Comparison of ENCODE assay signal across 8 mouse cellular contexts in the genomic region with DNA sequence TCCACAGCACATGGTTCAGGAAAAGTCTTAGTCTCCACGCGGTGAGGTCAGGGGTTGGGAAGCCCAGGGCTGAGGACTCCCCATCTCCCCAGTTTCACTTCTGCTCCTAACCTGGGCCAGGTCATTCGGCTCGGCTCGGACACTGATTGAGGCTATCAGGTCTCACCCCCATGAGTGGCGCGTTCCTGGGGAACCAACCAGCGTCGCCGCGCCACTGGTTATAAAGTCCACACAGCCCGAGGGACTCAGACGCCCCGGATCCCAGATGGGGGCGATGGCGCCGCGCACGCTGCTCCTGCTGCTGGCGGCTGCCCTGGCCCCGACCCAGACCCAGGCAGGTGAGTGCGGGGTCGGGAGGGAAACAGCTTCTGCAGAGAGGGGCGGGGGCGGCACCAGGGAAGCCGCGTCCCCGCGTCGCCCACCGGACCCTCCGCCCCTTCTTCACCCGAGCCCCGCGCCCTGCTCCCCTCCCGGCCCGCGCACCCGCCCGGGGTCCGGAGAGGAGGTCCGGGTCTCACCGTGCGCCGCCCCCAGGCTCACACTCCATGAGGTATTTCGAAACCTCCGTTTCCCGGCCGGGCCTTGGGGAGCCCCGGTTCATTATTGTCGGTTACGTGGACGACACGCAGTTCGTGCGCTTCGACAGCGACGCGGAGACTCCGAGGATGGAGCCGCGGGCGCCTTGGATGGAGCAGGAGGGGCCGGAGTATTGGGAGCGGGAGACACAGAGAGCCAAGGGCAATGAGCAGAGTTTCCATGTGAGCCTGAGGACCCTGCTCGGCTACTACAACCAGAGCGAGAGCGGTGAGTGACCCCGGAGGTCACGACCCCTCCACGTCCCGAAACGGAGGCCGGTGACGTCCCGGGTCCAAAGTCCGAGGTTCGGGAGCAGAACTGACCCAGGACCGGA. TPM values are rescaled to one million over a fixed set of nuclear protein-coding genes. Genes with fewer than 3 reads are reported as not detected.
DNase-seq lines count a peak whose midpoint lies in the region; ATAC-seq and TF ChIP-seq lines count a peak whose summit lies in the region.

A gene (plus strand): TSS at position 248 of the 910 bp plus-strand sequence.

- no peak within 1 kb of the TSS for H3K9ac ChIP-seq in lung, postnatal 0 days (replicated peaks; ENCODE audit: low read depth)

- H3K4me2 ChIP-seq in lung, postnatal 0 days (replicated peaks; ENCODE audit: low read depth, low read length): peak within 1 kb of the TSS; percentile 74

- no peak for DNase-seq in lung, postnatal 0 days (ENCODE audit: low spot score)
- no peak for DNase-seq in lung, postnatal 10 days
- DNase-seq in kidney, adult 18-20 months: peak; percentile 27
- DNase-seq in yolk sac, embryonic 10.5 days (ENCODE audit: low spot score): peak; percentile 80
- no peak for DNase-seq in Muller cell, postnatal 12 days (ENCODE audit: inconsistent ontology term)
- no peak for DNase-seq in thymus, postnatal 10 days (ENCODE audit: low spot score in 2 of 2)

- H3K4me3 ChIP-seq in lung, postnatal 0 days (ENCODE audit: low read depth, low read length): peak within 1 kb of the TSS; percentile 42
- H3K4me3 ChIP-seq in embryonic fibroblast, embryonic 13.5 days (ENCODE audit: insufficient read depth, low read length): peak within 1 kb of the TSS; percentile 14; the same call in 1 of the 2 replicates
- H3K4me3 ChIP-seq in megakaryocyte, embryonic 14.5 days (replicated peaks): peak within 1 kb of the TSS; percentile 88

- H3K27me3 ChIP-seq in lung, postnatal 0 days (replicated peaks; ENCODE audit: insufficient read depth, low read length): peaks cover 12% of the 10 kb centered on the region
- peaks cover 47% of the 10 kb centered on the region for H3K27me3 ChIP-seq in megakaryocyte, embryonic 14.5 days (replicated peaks)

- H3K36me3 ChIP-seq in lung, postnatal 0 days (ENCODE audit: insufficient read depth, low read length): no peaks in the 10 kb centered on the region
- no peaks in the 10 kb centered on the region for H3K36me3 ChIP-seq in megakaryocyte, embryonic 14.5 days (replicated peaks; ENCODE audit: low read length)

- TF ChIP-seq POLR2A in embryonic fibroblast, embryonic 13.5 days (IDR thresholded peaks at IDR 0.05; ENCODE audit: low read depth, low read length): no peak

- TF ChIP-seq CTCF in lung, postnatal 0 days (IDR thresholded peaks at IDR 0.05): no peak
- TF ChIP-seq CTCF in embryonic fibroblast, embryonic 13.5 days (IDR thresholded peaks at IDR 0.05; ENCODE audit: borderline replicate concordance, insufficient read depth, low read length): no peak

- TF ChIP-seq EP300 in lung, postnatal 0 days (IDR thresholded peaks at IDR 0.05): no peak

- ATAC-seq in lung, postnatal 0 days: no peak

- no peaks in the 10 kb centered on the region for H3K9me3 ChIP-seq in lung, postnatal 0 days (ENCODE audit: low read length)
- H3K9me3 ChIP-seq in megakaryocyte, embryonic 14.5 days: peaks cover 6% of the 10 kb centered on the region; the same call in 1 of the 2 replicates

- no peak within 1 kb of the TSS for H3K27ac ChIP-seq in lung, postnatal 0 days (ENCODE audit: low read length)
- no peak within 1 kb of the TSS for H3K27ac ChIP-seq in embryonic fibroblast, embryonic 13.5 days (ENCODE audit: insufficient read depth, low read length)

- H3K4me1 ChIP-seq in lung, postnatal 0 days (ENCODE audit: insufficient read depth, low read depth, low read length): no peaks in the 10 kb centered on the region
- no peaks in the 10 kb centered on the region for H3K4me1 ChIP-seq in embryonic fibroblast, embryonic 13.5 days (ENCODE audit: control insufficient read depth, insufficient read depth, low read length)
- H3K4me1 ChIP-seq in megakaryocyte, embryonic 14.5 days: peaks cover 28% of the 10 kb centered on the region

- WGBS in lung, postnatal 0 days: 1% methylated on average over 67 of the region's 80 CpGs

RNA-seq across cellular contexts. Expression of the gene that starts here (rescaled TPM):
- polyA plus RNA-seq in lung, postnatal 0 days (2015; fragmentation: Nextera tagmentation; extraction: Ambion mirVana): 1.5 and 2.0 TPM in 2 replicates
- not detected in 2 replicates for polyA plus RNA-seq in embryonic fibroblast, embryonic 13.5 days (2011; ENCODE audit: insufficient read length, low read depth, missing spikeins)
- polyA plus RNA-seq in megakaryocyte, embryonic 14.5 days (2012; ENCODE audit: insufficient read depth, low replicate concordance): 0.27 and 2.5 TPM in 2 replicates

Comparison
In these comparisons a context has a peak if more than half of its experiments do, and no peak if none do; other contexts are left out.
1. DNase-seq: peak in kidney, adult 18-20 months (single experiment) and yolk sac, embryonic 10.5 days (single experiment); none in lung, postnatal 0 days (single experiment), lung, postnatal 10 days (single experiment), Muller cell, postnatal 12 days (single experiment) and thymus, postnatal 10 days (0 of 2).
2. H3K4me3 ChIP-seq: peak in every context shown above with its lines; median percentile 88 in megakaryocyte, embryonic 14.5 days; 42 in lung, postnatal 0 days; 14 in embryonic fibroblast, embryonic 13.5 days.